Mouse (Mus musculus) cerebellum, adult (tissue): Measurements from ENCODE around the gene Ccl1.

Experiments used
- ATAC-seq: cut with Nextera tagmentation; 2 replicates; pipeline ENCODE4 v1.9.2; 2017; ENCODE audit warnings: mild to moderate bottlenecking, moderate library complexity, mixed read lengths; ENCODE audit not compliant: insufficient number of reproducible peaks, low FRiP score, low TSS enrichment

Ccl1 gene

GRCm38 (mm10) chr11:82305590-82305989 is at the start of gene Ccl1:
Gene Ccl1, minus strand, starts transcription at chr11:82305690.
- no peak for ATAC-seq

GRCm38 (mm10) chr11:82351039-82351438 is 45.5 kb upstream of the Ccl1 start:
- no peak for ATAC-seq

- ATAC-seq: no peak
These were observed 35.4 kb upstream of the Ccl1 start for GRCm38 (mm10) chr11:82340900-82341299.

GRCm38 (mm10) chr11:82340416-82340815 is 34.9 kb upstream of the Ccl1 start:
- no peak for ATAC-seq

- no peak for ATAC-seq
These were observed 34.5 kb upstream of the Ccl1 start for GRCm38 (mm10) chr11:82339921-82340401.

GRCm38 (mm10) chr11:82313153-82313552 is 7.7 kb upstream of the Ccl1 start:
- ATAC-seq: no peak

- ATAC-seq: no peak
These were observed 5.0 kb upstream of the Ccl1 start for GRCm38 (mm10) chr11:82310336-82311045.

- no peak for ATAC-seq
These were observed 7.6 kb downstream of the Ccl1 start for GRCm38 (mm10) chr11:82297895-82298294.

- ATAC-seq: no peak
These were observed 14.6 kb downstream of the Ccl1 start for GRCm38 (mm10) chr11:82290841-82291240.

- no peak for ATAC-seq
These were observed 31.2 kb downstream of the Ccl1 start for GRCm38 (mm10) chr11:82274149-82274812.

- no peak for ATAC-seq
These were observed 46.4 kb downstream of the Ccl1 start for GRCm38 (mm10) chr11:82259131-82259530.

GRCm38 (mm10) chr11:82255601-82256000 is 49.9 kb downstream of the Ccl1 start:
- ATAC-seq: peak; percentile 53; the same call in 1 of the 2 replicates

GRCm38 (mm10) chr11:82253421-82253820 is 52.1 kb downstream of the Ccl1 start:
- ATAC-seq: no peak

- ATAC-seq: no peak
These were observed 54.2 kb downstream of the Ccl1 start for GRCm38 (mm10) chr11:82251251-82251650.

GRCm38 (mm10) chr11:82249945-82250344 is 55.5 kb downstream of the Ccl1 start:
- ATAC-seq: no peak

GRCm38 (mm10) chr11:82237439-82237838 is 68.1 kb downstream of the Ccl1 start:
- ATAC-seq: no peak

- ATAC-seq: peak; percentile 76; the same call in 1 of the 2 replicates
These were observed 69.8 kb downstream of the Ccl1 start for GRCm38 (mm10) chr11:82235551-82236207.

- ATAC-seq: no peak
These were observed 71.5 kb downstream of the Ccl1 start for GRCm38 (mm10) chr11:82233991-82234390.

GRCm38 (mm10) chr11:82226976-82227375 is 78.5 kb downstream of the Ccl1 start:
- ATAC-seq: no peak

GRCm38 (mm10) chr11:82225936-82226335 is 79.6 kb downstream of the Ccl1 start:
- no peak for ATAC-seq

GRCm38 (mm10) chr11:82216531-82216930 is 89.0 kb downstream of the Ccl1 start:
- ATAC-seq: no peak
